Mouse (Mus musculus) C2C12 (cell line): ENCODE measurements at regions not wholly inside any gene's neighbourhood (a gene's known extent, or its start where the extent isn't known, plus 50 kb on each side); places are given as distances from the start of the nearest gene placed in this dataset.

ENCODE experiments used
- H3K27me3 ChIP-seq: one replicate; pipeline ENCODE4 v1.6.1; 2011; ENCODE audit not compliant: control insufficient read depth, insufficient read depth, insufficient read length
- H3K36me3 ChIP-seq: one replicate; pipeline ENCODE4 v1.6.1; 2011; ENCODE audit not compliant: control insufficient read depth, insufficient read depth
- H3K4me3 ChIP-seq: one replicate; pipeline ENCODE4 v1.5.1; 2011; ENCODE audit warnings: mild to moderate bottlenecking, control low read depth; ENCODE audit not compliant: poor library complexity, insufficient read depth, severe bottlenecking
- H3K79me2 ChIP-seq: one replicate; pipeline ENCODE4 v1.6.1; 2011; ENCODE audit not compliant: control insufficient read depth, insufficient read depth
- H3K79me3 ChIP-seq: one replicate; pipeline ENCODE4 v1.6.1; 2011; ENCODE audit warnings: low read depth, control low read depth
- H3ac ChIP-seq: one replicate; pipeline ENCODE3; 2011; ENCODE audit warnings: low read depth; ENCODE audit not compliant: control insufficient read depth, insufficient read length
- CEBPB ChIP-seq: IDR thresholded peaks from one replicate; pipeline ENCODE4 v1.6.1; 2011; ENCODE audit warnings: low read depth, mild to moderate bottlenecking, control low read depth, moderate library complexity
- CTCF ChIP-seq: IDR thresholded peaks from one replicate; pipeline ENCODE4 v1.5.1; 2011; ENCODE audit not compliant: control insufficient read depth, insufficient read depth, insufficient read length
- FOSL1 ChIP-seq: IDR thresholded peaks from one replicate; pipeline ENCODE4 v1.8.0; 2011; ENCODE audit warnings: mild to moderate bottlenecking, low read length; ENCODE audit not compliant: poor library complexity, insufficient read depth, severe bottlenecking
- MAX ChIP-seq: IDR thresholded peaks from one replicate; pipeline ENCODE4 v1.6.1; 2011; ENCODE audit warnings: mild to moderate bottlenecking, control low read depth
- MYOD1 ChIP-seq: IDR thresholded peaks from one replicate; pipeline ENCODE4 v1.6.1; 2011; ENCODE audit warnings: low read depth; ENCODE audit not compliant: control insufficient read depth, insufficient read length
- MYOG ChIP-seq: IDR thresholded peaks from one replicate; pipeline ENCODE4 v1.6.1; 2011; ENCODE audit not compliant: control insufficient read depth, insufficient read length; ENCODE audit errors: extremely low read depth
- USF1 ChIP-seq: IDR thresholded peaks from one replicate; pipeline ENCODE4 v1.6.1; 2011; ENCODE audit warnings: low read depth, mild to moderate bottlenecking, control low read depth, moderate library complexity

- TF ChIP-seq MAX (no peak), CTCF (no peak), FOSL1 (no peak), MYOG (no peak), CEBPB (no peak), MYOD1 (no peak), USF1 (no peak)
- Histone ChIP-seq H3K4me3 (no peak overlapping the region), H3K27me3 (no peaks in the 10 kb centered on the region), H3K79me2 (no peaks in the 10 kb centered on the region), H3ac (no peak overlapping the region), H3K79me3 (no peaks in the 10 kb centered on the region), H3K36me3 (no peaks in the 10 kb centered on the region)
Observed at GRCm38 (mm10) chr17:31783071-31783470, 72.5 kb downstream of the Sik1 start.

- Histone ChIP-seq H3K27me3 (no peaks in the 10 kb centered on the region), H3ac (no peak overlapping the region), H3K36me3 (no peaks in the 10 kb centered on the region), H3K79me2 (no peaks in the 10 kb centered on the region), H3K4me3 (no peak overlapping the region), H3K79me3 (no peaks in the 10 kb centered on the region)
- no peak for TF ChIP-seq MYOG
- TF ChIP-seq FOSL1 = no peak
- TF ChIP-seq USF1 = no peak
- no peak for TF ChIP-seq MAX
- no peak for TF ChIP-seq MYOD1
- TF ChIP-seq CEBPB = no peak
- TF ChIP-seq CTCF = no peak
Observed at GRCm38 (mm10) chr17:31788316-31788715, 67.3 kb downstream of the Sik1 start.

GRCm38 (mm10) chr17:31789068-31789583 lies 66.5 kb downstream of the Sik1 start:
- no peak overlapping the region for H3ac ChIP-seq
- no peak for TF ChIP-seq FOSL1
- TF ChIP-seq MYOD1 = peak; percentile 85
- H3K4me3 ChIP-seq = no peak overlapping the region
- no peaks in the 10 kb centered on the region for H3K79me3 ChIP-seq
- H3K27me3 ChIP-seq = no peaks in the 10 kb centered on the region
- H3K36me3 ChIP-seq = no peaks in the 10 kb centered on the region
- no peaks in the 10 kb centered on the region for H3K79me2 ChIP-seq

GRCm38 (mm10) chr17:31789906-31790279 lies 65.7 kb downstream of the Sik1 start:
- Histone ChIP-seq H3ac (no peak overlapping the region), H3K4me3 (no peak overlapping the region), H3K27me3 (no peaks in the 10 kb centered on the region), H3K36me3 (no peaks in the 10 kb centered on the region), H3K79me3 (no peaks in the 10 kb centered on the region), H3K79me2 (no peaks in the 10 kb centered on the region)
- TF ChIP-seq FOSL1 (no peak), MAX (no peak), MYOD1 (no peak), MYOG (no peak), CTCF (no peak), USF1 (no peak), CEBPB (no peak)

GRCm38 (mm10) chr17:31790280-31791063 lies 65.1 kb downstream of the Sik1 start:
- Histone ChIP-seq H3K79me3 (no peaks in the 10 kb centered on the region), H3K27me3 (no peaks in the 10 kb centered on the region), H3ac (peak overlapping the region; percentile 16), H3K4me3 (no peak overlapping the region), H3K79me2 (no peaks in the 10 kb centered on the region), H3K36me3 (no peaks in the 10 kb centered on the region)
- TF ChIP-seq MYOG = no peak
- no peak for TF ChIP-seq CEBPB
- peak; percentile 99 for TF ChIP-seq MYOD1
- TF ChIP-seq USF1 = no peak
- TF ChIP-seq MAX = peak; percentile 96
- TF ChIP-seq CTCF = no peak
- TF ChIP-seq FOSL1 = no peak

- H3K79me3 ChIP-seq = no peaks in the 10 kb centered on the region
- H3ac ChIP-seq = no peak overlapping the region
- no peaks in the 10 kb centered on the region for H3K27me3 ChIP-seq
- H3K36me3 ChIP-seq = no peaks in the 10 kb centered on the region
- no peak for TF ChIP-seq CEBPB
- no peak for TF ChIP-seq CTCF
- no peak for TF ChIP-seq MYOG
- TF ChIP-seq USF1 = no peak
- TF ChIP-seq MYOD1 = no peak
- no peak for TF ChIP-seq MAX
- H3K4me3 ChIP-seq = no peak overlapping the region
- no peaks in the 10 kb centered on the region for H3K79me2 ChIP-seq
Observed at GRCm38 (mm10) chr17:31791656-31792055, 63.9 kb downstream of the Sik1 start.
